In the genomic region with DNA sequence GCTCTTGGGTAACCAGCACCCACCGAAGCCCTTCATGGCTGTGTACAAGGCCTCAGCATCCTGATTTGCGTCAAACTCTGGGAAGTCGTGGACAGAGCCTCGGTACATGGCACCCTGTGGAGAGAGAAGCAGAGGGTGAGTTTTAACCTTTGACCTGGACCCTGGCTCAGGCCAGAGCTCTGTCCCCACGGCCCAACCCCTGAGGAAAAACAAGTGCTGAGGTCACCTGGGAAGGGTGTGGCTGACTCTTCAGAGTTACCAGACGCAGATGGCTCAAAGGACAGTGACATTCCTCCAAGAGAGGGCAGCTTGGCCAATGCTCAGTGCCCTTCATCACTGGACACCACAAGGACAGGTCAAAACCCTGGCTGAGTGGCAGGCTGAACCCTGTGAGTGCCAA, we compare ENCODE assay signal across 31 mouse cellular contexts. TPM values are rescaled to one million over a fixed set of nuclear protein-coding genes. Genes with fewer than 3 reads are reported as not detected.
DNase-seq lines count a peak whose midpoint lies in the region; ATAC-seq and TF ChIP-seq lines count a peak whose summit lies in the region.
"Had no signal": no experiment of that assay in that cellular context is flagged by ENCODE, and none has a peak within 500 bp of the region (broad histone marks: within the 10 kb centered on the region; RNA-seq: fewer than 3 reads in every experiment).

No protein-coding gene starts in this region.

- peaks cover 13% of the 10 kb centered on the region; the same call in 1 of the 2 replicates for H3K4me1 ChIP-seq in kidney, embryonic 16.5 days (ENCODE audit: insufficient read depth, low read length)
- H3K4me1 ChIP-seq in testis, adult 2 months (ENCODE audit: control insufficient read depth, insufficient read depth, low read length), result peaks cover 9% of the 10 kb centered on the region; the same call in 1 of the 2 replicates

- DNase-seq in adrenal gland, postnatal 10 days, result peak; percentile 30
- DNase-seq in adrenal gland, postnatal 14 days, result no peak
- peak; percentile 35 for DNase-seq in kidney, adult 11 months
- no peak for DNase-seq in testis, postnatal 14 days (ENCODE audit: low spot score)
- no peak for DNase-seq in right cerebral cortex, postnatal 14 days
- no peak for DNase-seq in cerebellum, postnatal 4 days (ENCODE audit: low spot score in 2 of 2)
- DNase-seq: adrenal gland, adult 8-10 months; cerebellum, adult 11-12 months; cerebellum, adult 9-11 months; forebrain, postnatal 0 days; gastrocnemius, postnatal 10 days; heart, postnatal 4 days; kidney, adult 9 months; kidney, postnatal 36 days; left cerebral cortex, postnatal 4 days; lung, embryonic 14.5 days; lung, postnatal 14 days; retina, postnatal 1 day; right cerebral cortex, postnatal 25 days; thymus, adult 18-20 months; thymus, postnatal 25 days had no signal

- no peaks in the 10 kb centered on the region for H3K27me3 ChIP-seq in kidney, embryonic 16.5 days (ENCODE audit: insufficient read depth, low read length)
- H3K27me3 ChIP-seq in testis, adult 2 months (ENCODE audit: control insufficient read depth, insufficient read depth, low read length), result no peaks in the 10 kb centered on the region
- H3K27me3 ChIP-seq: CH12.LX; midbrain, embryonic 15.5 days; neural tube, embryonic 15.5 days; stomach, embryonic 15.5 days had no signal

- no peaks in the 10 kb centered on the region for H3K9me3 ChIP-seq in kidney, embryonic 16.5 days (ENCODE audit: low read length)
- H3K9me3 ChIP-seq: G1E; midbrain, embryonic 15.5 days; neural tube, embryonic 15.5 days; stomach, embryonic 15.5 days had no signal

- no peak for TF ChIP-seq POLR2A in testis, adult 2 months (IDR thresholded peaks at IDR 0.05; ENCODE audit: control insufficient read depth, low read depth, low read length)

- no peak for TF ChIP-seq CTCF in testis, adult 2 months (IDR thresholded peaks at IDR 0.05; ENCODE audit: control insufficient read depth, insufficient read depth, insufficient replicate concordance, low read depth, low read length)

- no peak overlapping the region for H3K27ac ChIP-seq in kidney, embryonic 16.5 days (ENCODE audit: low read length)
- H3K27ac ChIP-seq in testis, adult 2 months (ENCODE audit: control insufficient read depth, insufficient read depth, low read depth, low read length), result no peak overlapping the region
- H3K27ac ChIP-seq: hindbrain, embryonic 14.5 days; midbrain, embryonic 15.5 days; neural tube, embryonic 15.5 days; stomach, embryonic 15.5 days had no signal

- 81% methylated on average over 6 of the region's 6 CpGs for WGBS in kidney, embryonic 16.5 days

- ATAC-seq in kidney, embryonic 16.5 days (ENCODE audit: low FRiP score, low TSS enrichment), result no peak
- ATAC-seq: forebrain, postnatal 0 days; inflammation-experienced regulatory T-cells, adult 6 months; midbrain, embryonic 15.5 days had no signal

- H3K36me3 ChIP-seq in kidney, embryonic 16.5 days (ENCODE audit: insufficient read depth, low read length), result peaks cover 39% of the 10 kb centered on the region
- H3K36me3 ChIP-seq in testis, adult 2 months (ENCODE audit: control insufficient read depth, insufficient read depth, low read length), result no peaks in the 10 kb centered on the region
- H3K36me3 ChIP-seq: G1E; midbrain, embryonic 15.5 days had no signal

- no peak overlapping the region for H3K9ac ChIP-seq in kidney, embryonic 16.5 days (replicated peaks; ENCODE audit: low read length)
- H3K9ac ChIP-seq: forebrain, postnatal 0 days; hindbrain, embryonic 14.5 days; lung, embryonic 14.5 days; midbrain, embryonic 15.5 days; neural tube, embryonic 15.5 days; stomach, embryonic 15.5 days had no signal

- no peak overlapping the region for H3K4me3 ChIP-seq in kidney, embryonic 16.5 days (ENCODE audit: low read length)
- peak overlapping the region; percentile 65 for H3K4me3 ChIP-seq in testis, adult 2 months (ENCODE audit: control insufficient read depth, low read depth, low read length)
- H3K4me3 ChIP-seq: erythroblast, embryonic 14.5 days; midbrain, embryonic 15.5 days; neural tube, embryonic 15.5 days; stomach, embryonic 15.5 days had no signal

- no peak overlapping the region for H3K4me2 ChIP-seq in kidney, embryonic 16.5 days (replicated peaks; ENCODE audit: low read depth, low read length)
- H3K4me2 ChIP-seq: hindbrain, embryonic 14.5 days; lung, embryonic 14.5 days; midbrain, embryonic 15.5 days; neural tube, embryonic 15.5 days; stomach, embryonic 15.5 days had no signal

RNA-seq across cellular contexts. Expression of a gene that starts 19.4 kb away (rescaled TPM):
- 100 to 1,000 TPM; 181 to 222 TPM for total RNA-seq in adrenal gland, postnatal 10 days (2021)
- 146 and 152 TPM in 2 replicates for total RNA-seq in adrenal gland, postnatal 14 days (2021)
- 239 and 266 TPM in 2 replicates for polyA plus RNA-seq in kidney, embryonic 16.5 days (2015; fragmentation: Nextera tagmentation; extraction: Ambion mirVana)
- 4.9 and 7.5 TPM in 2 replicates for polyA plus RNA-seq in testis, adult 2 months (2012; rRNA removed)

RNA-seq across cellular contexts. Expression of a gene that starts 51.1 kb away (rescaled TPM):
- 10 to 100 TPM; 53.2 to 64.1 TPM for total RNA-seq in adrenal gland, postnatal 10 days (2021)
- total RNA-seq in adrenal gland, postnatal 14 days (2021), result 53.8 and 74.2 TPM in 2 replicates
- 20.2 and 22.0 TPM in 2 replicates for polyA plus RNA-seq in kidney, embryonic 16.5 days (2015; fragmentation: Nextera tagmentation; extraction: Ambion mirVana)
- polyA plus RNA-seq in testis, adult 2 months (2012; rRNA removed), result 5.4 and 7.2 TPM in 2 replicates

Comparison
In these comparisons a context has a peak if more than half of its experiments do, and no peak if none do; other contexts are left out.
1. DNase-seq: peak in adrenal gland, postnatal 10 days (single experiment) and kidney, adult 11 months (single experiment); none in adrenal gland, postnatal 14 days (single experiment), testis, postnatal 14 days (single experiment), right cerebral cortex, postnatal 14 days (single experiment) and cerebellum, postnatal 4 days (0 of 2).